Mouse (Mus musculus) brain, embryonic 18.5 days (tissue): ENCODE data around the gene Tnk1.

Source experiments
- DNase-seq: peaks from one replicate; pipeline ENCODE4 v3.0.0-alpha.2; 2012; ENCODE audit warnings: low read depth, low spot score

Tnk1 gene

DNA sequence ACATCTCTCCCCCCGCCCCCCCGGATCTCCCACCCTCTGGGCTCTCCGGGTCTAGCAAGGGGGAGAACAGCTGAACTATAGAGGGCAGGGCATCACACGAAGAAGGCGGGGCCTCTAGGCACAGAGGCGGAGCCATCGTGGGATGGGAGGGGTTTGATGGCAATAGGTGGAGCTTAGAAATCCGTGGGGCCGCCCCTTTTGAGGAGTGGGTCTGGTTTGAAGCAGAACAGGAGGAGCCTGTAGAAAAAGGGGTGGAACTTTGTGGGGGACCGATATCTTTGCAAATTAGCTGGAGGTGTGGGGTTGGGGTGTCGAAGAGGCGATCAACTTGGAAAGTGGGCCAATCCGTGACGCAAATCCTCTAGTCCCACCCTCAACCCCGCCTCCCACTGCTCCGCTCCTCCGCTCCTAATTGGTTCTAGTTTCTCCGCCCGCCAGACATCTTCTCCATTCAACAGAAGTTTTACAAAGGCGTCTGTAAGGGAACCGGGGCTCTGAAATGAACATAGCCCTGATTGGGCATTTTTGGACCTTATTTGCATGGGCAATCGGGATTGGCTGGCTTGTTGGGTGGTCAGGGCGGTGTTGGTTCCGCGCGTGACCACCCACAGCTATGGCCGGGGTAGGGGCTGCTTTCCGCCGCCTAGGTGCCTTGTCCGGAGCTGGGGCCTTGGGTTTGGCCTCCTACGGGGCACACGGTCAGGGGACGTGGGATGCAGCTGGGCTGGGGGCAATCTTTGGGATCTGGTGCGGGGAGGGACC is 20.4 kb downstream of the Tnk1 start, which contains the start of gene Tmem256:
Tmem256 (plus strand) TSS at position 563 of the 762 bp plus-strand sequence.
- DNase-seq = peak; percentile 99

DNA sequence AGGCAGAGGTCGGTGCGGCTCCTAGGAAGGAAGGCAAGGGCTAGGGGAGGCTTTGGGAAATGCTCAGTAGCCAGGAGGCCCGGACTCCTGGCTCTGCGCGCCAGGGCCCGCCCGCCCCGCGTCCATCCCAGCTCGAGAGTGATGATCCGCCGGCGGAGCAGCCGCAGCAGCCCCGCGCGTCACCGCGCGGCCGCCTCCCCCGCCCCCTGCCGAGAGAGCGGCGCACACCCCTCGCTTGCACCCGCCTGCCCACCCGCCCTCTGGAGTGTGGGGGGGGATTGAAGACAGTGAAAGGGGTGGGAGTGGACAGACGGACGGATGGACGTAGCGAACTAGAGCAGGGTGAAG is 21.0 kb downstream of the Tnk1 start, which contains the start of gene Nlgn2:
Nlgn2 (minus strand) TSS at position 181 of the 348 bp plus-strand sequence.
- no peak for DNase-seq

- no peak for DNase-seq
Observed at GRCm38 (mm10) chr11:69836703-69837576, 21.6 kb downstream of the Tnk1 start.

DNA sequence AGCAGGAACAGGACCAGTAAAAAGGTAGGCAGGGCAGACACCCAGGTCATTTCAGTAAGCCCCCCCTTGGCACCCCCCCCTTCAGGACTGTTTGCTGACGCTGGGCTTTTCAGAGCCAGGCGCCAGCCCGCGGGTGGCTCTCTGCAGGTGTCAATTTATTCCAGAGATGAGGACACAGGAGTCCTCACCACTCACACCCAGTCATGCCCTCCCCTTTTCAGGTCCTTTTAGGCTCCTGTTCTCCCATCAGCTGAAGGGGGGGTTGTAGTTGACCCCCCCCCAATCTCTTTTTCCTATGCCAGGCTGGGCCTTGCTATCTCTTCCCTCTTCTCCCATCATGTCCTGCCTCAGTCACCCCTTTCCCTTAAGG is 22.6 kb downstream of the Tnk1 start:
- no peak for DNase-seq

DNA sequence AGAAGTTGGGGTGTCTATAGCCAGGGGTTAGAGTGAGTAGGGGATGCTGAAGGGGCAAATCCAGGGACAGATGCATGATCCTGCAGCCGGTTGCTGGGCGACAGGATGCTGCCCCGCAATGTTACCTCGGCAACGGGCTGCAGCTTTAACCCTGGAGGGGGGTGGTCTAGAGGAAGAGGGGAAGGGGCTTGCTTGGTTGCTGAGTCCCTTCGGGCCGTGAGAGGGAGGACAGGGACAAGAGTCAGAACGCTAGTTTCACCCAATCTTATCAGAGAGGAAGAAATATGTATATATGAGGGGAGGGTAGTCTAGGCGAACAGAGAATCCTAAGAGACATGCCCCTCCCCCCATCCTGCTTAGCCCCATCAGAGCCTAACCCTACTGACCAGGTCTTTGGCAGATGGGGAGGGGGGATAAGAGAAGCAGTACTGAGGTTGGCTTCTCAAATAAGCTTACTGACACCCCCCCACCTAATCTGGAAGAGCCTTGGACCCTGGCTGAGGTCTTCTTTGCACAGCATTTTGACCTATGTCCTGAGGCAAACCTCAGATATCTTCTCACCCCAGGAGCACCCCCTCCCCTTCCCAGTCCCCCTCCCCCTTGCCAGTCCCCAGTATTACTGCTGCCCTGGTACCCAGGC is 23.1 kb downstream of the Tnk1 start:
- DNase-seq = no peak

DNA sequence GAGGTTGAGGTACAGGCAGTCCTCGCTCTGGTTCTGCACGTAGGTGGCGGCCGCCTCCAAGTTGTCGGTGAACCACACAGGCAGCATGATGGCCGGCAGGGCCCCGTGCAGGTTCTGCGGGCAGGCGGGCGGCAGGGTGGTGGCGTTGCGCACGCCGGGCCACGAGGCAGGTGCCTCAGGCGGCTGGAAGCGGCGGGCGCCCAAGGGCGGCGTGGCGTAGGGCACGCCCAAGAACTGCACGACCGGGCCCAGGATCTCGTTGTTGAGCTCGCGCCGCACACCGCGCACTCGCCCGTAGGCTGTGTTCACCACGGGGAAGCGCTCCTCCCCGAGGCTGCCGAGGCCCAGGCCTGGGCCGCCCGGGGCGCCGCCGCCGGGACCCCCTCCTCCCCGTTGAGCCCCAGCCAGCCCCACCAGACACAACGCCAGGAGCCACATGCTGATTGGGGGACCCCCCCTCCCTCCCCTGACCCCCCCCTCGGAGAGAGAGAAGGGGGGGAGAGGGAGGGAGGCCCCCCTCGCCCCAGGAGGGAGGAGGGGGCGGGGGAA is 24.5 kb downstream of the Tnk1 start:
- no peak for DNase-seq

DNA sequence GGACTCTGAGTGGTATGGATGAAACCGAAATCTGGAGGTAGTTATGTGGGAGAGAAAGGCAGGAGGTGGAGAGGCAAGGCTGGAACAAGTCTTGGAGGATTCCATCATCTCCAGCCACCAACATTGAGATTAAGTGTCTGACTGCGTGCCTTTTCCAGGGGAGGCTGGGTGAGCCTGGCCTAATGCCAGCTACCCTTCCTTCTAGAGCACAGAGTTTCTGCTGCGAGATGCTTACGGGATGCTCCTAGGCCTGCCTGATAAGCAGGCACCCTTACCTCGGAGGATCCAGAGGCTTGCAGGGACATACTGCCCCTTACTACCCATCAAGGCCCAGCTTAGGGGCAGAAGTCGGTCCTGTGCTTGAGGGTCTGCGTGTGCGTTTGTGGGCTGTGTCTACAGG is 25.0 kb downstream of the Tnk1 start:
- no peak for DNase-seq

DNA sequence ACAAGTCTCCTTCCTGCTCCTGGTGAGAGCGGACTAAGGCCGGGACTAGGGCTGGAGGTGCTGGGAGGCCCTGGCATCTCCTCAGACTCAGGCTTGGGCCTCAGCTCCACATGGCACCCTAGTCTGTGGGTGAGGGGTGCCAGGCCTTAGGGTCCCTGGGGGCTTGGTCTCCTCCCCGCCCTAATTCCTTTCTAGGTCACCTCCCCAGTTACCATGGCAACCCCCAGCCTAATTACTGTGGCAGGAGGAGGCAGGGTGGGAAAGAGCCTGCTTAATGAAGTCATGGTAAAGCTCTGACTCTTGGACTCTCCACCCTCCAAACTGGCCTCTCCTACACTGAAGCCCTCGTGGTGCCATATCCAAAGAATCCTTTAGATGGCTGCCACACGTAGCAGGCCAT is 29.7 kb downstream of the Tnk1 start:
- no peak for DNase-seq

- DNase-seq = no peak
Observed at GRCm38 (mm10) chr11:69823456-69823855, 35.1 kb downstream of the Tnk1 start.

DNA sequence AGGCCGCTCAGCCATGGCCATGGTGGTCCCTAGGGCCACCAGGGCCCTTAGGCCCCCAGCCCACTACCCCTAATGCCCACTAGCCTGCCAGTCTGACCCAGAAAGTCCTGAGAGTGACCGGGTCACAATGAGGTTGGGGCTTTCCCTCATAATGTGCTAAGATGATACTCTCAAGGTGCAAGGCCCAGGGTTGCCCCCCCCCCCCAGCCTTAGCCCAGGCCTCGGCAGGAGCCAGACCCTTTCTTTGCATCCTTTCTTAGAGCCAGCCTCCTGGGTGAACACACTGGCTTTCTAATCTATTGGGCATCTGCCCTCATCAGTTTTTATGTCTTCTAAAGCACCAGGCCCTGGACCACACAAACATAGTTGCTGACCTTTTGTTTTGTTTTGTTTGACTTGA is 36.5 kb downstream of the Tnk1 start, which contains the start of gene Spem1:
Spem1 (minus strand) TSS at position 101 of the 400 bp plus-strand sequence.
- DNase-seq = no peak

- DNase-seq = no peak
Observed at GRCm38 (mm10) chr11:69818871-69819270, 39.7 kb downstream of the Tnk1 start.

DNA sequence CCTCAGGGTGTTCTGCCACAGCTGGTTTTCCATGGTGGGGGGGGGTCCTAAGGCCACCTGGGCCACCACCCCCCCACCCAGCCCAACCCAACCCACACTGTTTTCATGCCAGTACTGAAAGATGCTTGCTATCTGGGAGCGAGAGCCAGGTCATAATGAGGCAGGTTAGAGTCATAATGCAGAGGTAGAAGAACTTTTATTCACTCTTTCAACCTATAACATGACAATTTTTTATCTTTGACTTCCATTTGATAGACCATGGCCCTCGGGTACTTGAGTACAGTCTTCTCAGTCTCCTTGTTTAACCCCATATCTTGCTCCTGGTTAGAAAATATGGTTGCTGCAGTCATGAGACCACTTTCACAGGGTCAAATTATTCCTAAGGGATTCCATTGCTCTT is 40.2 kb downstream of the Tnk1 start, which contains the start of gene Spem2:
Spem2 (minus strand) TSS at position 101 of the 400 bp plus-strand sequence.
- no peak for DNase-seq

DNA sequence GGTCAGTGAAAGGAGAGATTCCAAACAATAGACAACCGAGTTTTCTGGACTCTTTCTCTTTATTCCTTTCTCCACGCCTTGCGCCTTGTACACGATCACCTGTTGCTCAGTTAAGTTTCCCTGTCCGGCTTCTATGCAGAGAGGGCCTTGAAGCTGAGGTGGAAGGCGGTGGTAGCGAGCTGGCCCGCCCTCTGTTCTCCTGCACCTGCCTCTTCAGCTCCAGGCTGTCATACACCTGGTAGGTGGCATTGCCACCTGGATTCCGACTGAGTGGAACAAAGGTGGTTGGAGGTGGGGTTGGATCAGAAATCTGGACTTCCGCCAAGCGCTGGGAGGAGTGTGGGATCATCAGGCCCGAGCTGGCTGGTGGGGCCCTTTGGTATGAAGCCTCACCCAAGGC is 42.0 kb downstream of the Tnk1 start:
- DNase-seq = no peak

GRCm38 (mm10) chr11:69815155-69815554 is 43.4 kb downstream of the Tnk1 start, which contains the start of gene Gm39566:
TSS of gene Gm39566 (minus strand) at chr11:69815298.
- DNase-seq = no peak

- no peak for DNase-seq
Observed at GRCm38 (mm10) chr11:69810280-69810679, 48.2 kb downstream of the Tnk1 start.

- no peak for DNase-seq
Observed at GRCm38 (mm10) chr11:69807641-69808040, 50.9 kb downstream of the Tnk1 start.

- no peak for DNase-seq
Observed at GRCm38 (mm10) chr11:69806378-69806777, 52.2 kb downstream of the Tnk1 start.

- no peak for DNase-seq
Observed at GRCm38 (mm10) chr11:69804972-69805909, 53.3 kb downstream of the Tnk1 start, which contains the start of gene Tmem102. TSS of gene Tmem102 (minus strand) at chr11:69805624.

GRCm38 (mm10) chr11:69804652-69804940 is 53.9 kb downstream of the Tnk1 start:
- no peak for DNase-seq

DNA sequence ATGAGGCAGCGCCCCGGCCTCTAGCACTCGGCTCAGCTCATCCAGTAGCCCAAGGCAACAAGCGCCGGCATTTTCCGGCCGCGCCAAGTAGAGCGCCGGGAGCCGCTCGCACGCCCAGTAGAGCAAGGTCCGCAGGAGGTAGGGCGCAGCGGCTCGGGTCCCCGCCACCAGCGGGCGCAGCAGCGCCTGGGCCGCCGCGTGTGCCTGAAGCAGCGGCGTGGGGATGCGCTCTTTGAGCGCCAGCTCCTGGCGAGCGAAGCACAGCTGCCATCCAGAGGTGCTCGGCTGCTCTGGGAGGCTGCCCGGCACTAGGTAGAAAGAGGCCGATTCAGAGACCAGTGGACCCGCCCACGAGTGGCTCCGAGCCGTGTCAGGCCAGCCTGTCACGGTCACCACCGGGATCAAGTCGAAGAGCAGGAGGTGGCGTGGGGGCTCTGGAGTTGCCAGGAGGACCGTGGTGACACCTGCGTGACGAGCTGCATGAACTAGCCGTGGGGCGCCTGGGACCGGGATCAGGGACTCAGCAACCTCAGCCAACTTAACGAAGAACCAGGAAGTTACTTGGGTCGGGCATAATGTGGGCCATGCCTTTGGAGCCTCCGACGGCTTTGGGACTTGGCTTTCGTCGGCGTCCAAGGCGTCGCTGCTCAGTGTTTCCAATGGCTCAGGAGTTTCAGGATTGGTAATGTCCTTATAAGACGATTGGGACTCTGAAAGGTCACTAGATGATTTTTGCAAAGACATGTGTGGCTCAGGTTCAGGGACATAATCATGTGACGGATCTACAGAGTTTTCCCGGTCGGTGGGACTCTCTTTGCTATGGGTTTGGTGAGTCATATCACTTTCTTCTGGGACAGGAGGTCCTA is 54.5 kb downstream of the Tnk1 start:
- DNase-seq = no peak
